Mouse (Mus musculus): ENCODE data around the gene Tymp. TPM values are rescaled to one million over a fixed set of nuclear protein-coding genes. Genes with fewer than 3 reads are reported as not detected.

Gene Tymp
- polyA plus RNA-seq (2015; fragmentation: Nextera tagmentation; extraction: Ambion mirVana): 1.7 and 2.1 TPM in 2 replicates

DNA sequence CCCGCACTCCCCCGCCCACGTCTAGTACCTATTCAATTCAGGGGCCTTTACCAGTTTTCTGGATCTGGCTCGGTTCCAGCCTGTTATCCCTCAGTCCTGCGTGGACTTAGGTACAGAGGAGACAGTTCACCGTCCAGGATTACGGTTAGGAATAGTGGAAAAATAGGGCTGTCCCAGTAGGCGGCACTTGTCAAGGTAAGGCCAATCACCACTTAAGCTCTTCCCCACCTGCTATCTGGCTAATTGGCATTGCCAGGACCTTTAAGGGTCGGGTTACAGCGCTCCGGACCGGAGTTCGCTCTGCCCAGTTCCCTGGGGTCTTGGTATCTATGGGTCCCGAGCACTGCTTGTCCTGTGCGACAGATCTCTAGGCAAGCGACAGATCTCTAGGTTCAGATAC lies at the start of gene Tymp:
TSS of gene Tymp (minus strand) at position 83 of the 400 bp plus-strand sequence.
- TF ChIP-seq CTCF (IDR thresholded peaks at IDR 0.05; ENCODE audit: low read depth): no peak
- H3K36me3 ChIP-seq (ENCODE audit: insufficient read depth, low read length): peaks cover 3% of the 10 kb centered on the region
- no peaks in the 10 kb centered on the region for H3K9me3 ChIP-seq (replicated peaks; ENCODE audit: low read length)
- peak within 1 kb of the TSS; percentile 25; the same call in 1 of the 2 replicates for H3K4me2 ChIP-seq (ENCODE audit: low read length)
- ATAC-seq (replicated peaks; ENCODE audit: low FRiP score, low read depth) (no peak), DNase-seq (ENCODE audit: low spot score) (no peak)
- 23% methylated on average over 16 of the region's 16 CpGs for WGBS
- H3K9ac ChIP-seq (ENCODE audit: low read depth, low read length): no peak within 1 kb of the TSS
- peaks cover 33% of the 10 kb centered on the region for H3K4me1 ChIP-seq (replicated peaks; ENCODE audit: insufficient read depth, low read length)
- H3K4me3 ChIP-seq (replicated peaks; ENCODE audit: low read depth, low read length): no peak within 1 kb of the TSS
- H3K27me3 ChIP-seq (ENCODE audit: insufficient read depth, low read length): peaks cover 36% of the 10 kb centered on the region
- H3K27ac ChIP-seq: no peak within 1 kb of the TSS

DNA sequence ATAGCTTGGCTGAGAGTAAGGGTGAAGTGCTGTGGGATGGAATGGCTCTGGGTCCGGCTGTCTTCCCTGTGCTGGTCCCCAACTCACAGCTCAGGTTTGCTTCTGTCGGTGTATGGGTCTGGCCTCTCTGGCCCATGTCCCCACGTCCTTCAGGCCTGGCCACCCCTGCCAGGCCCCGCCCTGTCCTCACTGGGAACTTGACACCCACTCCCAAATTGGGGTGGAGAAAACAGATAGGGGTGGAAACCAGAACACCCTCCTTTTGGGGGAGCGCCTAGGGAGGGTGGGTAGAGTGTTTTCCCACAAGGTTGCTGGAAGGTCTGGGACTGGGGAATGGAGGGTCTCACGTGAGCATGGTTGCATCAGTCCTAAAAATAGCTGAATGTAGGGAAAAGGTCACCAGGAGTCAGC lies 48.9 kb upstream of the Tymp start, which contains the start of gene Cpt1b:
TSS of gene Cpt1b (minus strand) at position 153 of the 411 bp plus-strand sequence.
- no peak for TF ChIP-seq CTCF (IDR thresholded peaks at IDR 0.05; ENCODE audit: low read depth)
- H3K27ac ChIP-seq: peak within 1 kb of the TSS; percentile 62; the same call in 1 of the 2 replicates
- H3K4me1 ChIP-seq (replicated peaks; ENCODE audit: insufficient read depth, low read length): peaks cover 18% of the 10 kb centered on the region; the same call in 1 of the 2 replicates
- H3K27me3 ChIP-seq (ENCODE audit: insufficient read depth, low read length): no peaks in the 10 kb centered on the region
- H3K9ac ChIP-seq (ENCODE audit: low read depth, low read length): 0 out of 2 replicates have a peak within 1 kb of the TSS, but pooled peaks have one; percentile 32
- H3K9me3 ChIP-seq (replicated peaks; ENCODE audit: low read length): no peaks in the 10 kb centered on the region
- H3K36me3 ChIP-seq (ENCODE audit: insufficient read depth, low read length): peaks cover 9% of the 10 kb centered on the region; the same call in 1 of the 2 replicates
- H3K4me3 ChIP-seq (replicated peaks; ENCODE audit: low read depth, low read length): no peak within 1 kb of the TSS
- peak; percentile 27 for DNase-seq (ENCODE audit: low spot score)
- WGBS: 30% methylated on average over 6 of the region's 6 CpGs
- H3K4me2 ChIP-seq (ENCODE audit: low read length): peak within 1 kb of the TSS; percentile 34; the same call in 1 of the 2 replicates
- 0 out of 2 replicates have a peak, but pooled peaks have one; percentile 18 for ATAC-seq (replicated peaks; ENCODE audit: low FRiP score, low read depth)

GRCm38 (mm10) chr15:89424621-89425020 lies 47.8 kb upstream of the Tymp start:
- Histone ChIP-seq H3K9ac (ENCODE audit: low read depth, low read length) (no peak overlapping the region), H3K36me3 (ENCODE audit: insufficient read depth, low read length) (peaks cover 9% of the 10 kb centered on the region; the same call in 1 of the 2 replicates), H3K4me1 (replicated peaks; ENCODE audit: insufficient read depth, low read length) (peaks cover 15% of the 10 kb centered on the region; the same call in 1 of the 2 replicates), H3K4me3 (replicated peaks; ENCODE audit: low read depth, low read length) (no peak overlapping the region), H3K4me2 (ENCODE audit: low read length) (0 out of 2 replicates have a peak overlapping the region, but pooled peaks have one; percentile 34), H3K9me3 (replicated peaks; ENCODE audit: low read length) (no peaks in the 10 kb centered on the region), H3K27ac (no peak overlapping the region), H3K27me3 (ENCODE audit: insufficient read depth, low read length) (no peaks in the 10 kb centered on the region)
- WGBS: 85% methylated on average over 8 of the region's 8 CpGs
- DNase-seq (ENCODE audit: low spot score): no peak
- TF ChIP-seq CTCF (IDR thresholded peaks at IDR 0.05; ENCODE audit: low read depth): no peak
- ATAC-seq (replicated peaks; ENCODE audit: low FRiP score, low read depth): no peak

- Histone ChIP-seq H3K9ac (ENCODE audit: low read depth, low read length) (no peak overlapping the region), H3K36me3 (ENCODE audit: insufficient read depth, low read length) (peaks cover 12% of the 10 kb centered on the region; the same call in 1 of the 2 replicates), H3K4me3 (replicated peaks; ENCODE audit: low read depth, low read length) (no peak overlapping the region), H3K27me3 (ENCODE audit: insufficient read depth, low read length) (no peaks in the 10 kb centered on the region), H3K27ac (no peak overlapping the region), H3K4me2 (ENCODE audit: low read length) (no peak overlapping the region), H3K9me3 (replicated peaks; ENCODE audit: low read length) (no peaks in the 10 kb centered on the region), H3K4me1 (replicated peaks; ENCODE audit: insufficient read depth, low read length) (peaks cover 7% of the 10 kb centered on the region; the same call in 1 of the 2 replicates)
- TF ChIP-seq CTCF (IDR thresholded peaks at IDR 0.05; ENCODE audit: low read depth): no peak
- DNase-seq (ENCODE audit: low spot score) (no peak), ATAC-seq (replicated peaks; ENCODE audit: low FRiP score, low read depth) (no peak)
- WGBS: 85% methylated on average over 9 of the region's 9 CpGs
Observed at GRCm38 (mm10) chr15:89421938-89422337, 45.1 kb upstream of the Tymp start.

GRCm38 (mm10) chr15:89415282-89415681 lies 38.4 kb upstream of the Tymp start:
- no peaks in the 10 kb centered on the region for H3K4me1 ChIP-seq (replicated peaks; ENCODE audit: insufficient read depth, low read length)
- no peaks in the 10 kb centered on the region for H3K9me3 ChIP-seq (replicated peaks; ENCODE audit: low read length)
- no peak for TF ChIP-seq CTCF (IDR thresholded peaks at IDR 0.05; ENCODE audit: low read depth)
- no peak overlapping the region for H3K4me3 ChIP-seq (replicated peaks; ENCODE audit: low read depth, low read length)
- H3K27me3 ChIP-seq (ENCODE audit: insufficient read depth, low read length): no peaks in the 10 kb centered on the region
- 85% methylated on average over 8 of the region's 8 CpGs for WGBS
- DNase-seq (ENCODE audit: low spot score) (no peak), ATAC-seq (replicated peaks; ENCODE audit: low FRiP score, low read depth) (no peak)
- no peak overlapping the region for H3K27ac ChIP-seq
- H3K36me3 ChIP-seq (ENCODE audit: insufficient read depth, low read length): 0 out of 2 replicates have a peak, but pooled peaks cover 3% of the 10 kb centered on the region
- no peak overlapping the region for H3K4me2 ChIP-seq (ENCODE audit: low read length)
- H3K9ac ChIP-seq (ENCODE audit: low read depth, low read length): no peak overlapping the region

GRCm38 (mm10) chr15:89410118-89410517 lies 33.3 kb upstream of the Tymp start, which contains the start of gene Syce3:
Gene Syce3, minus strand, starts transcription at chr15:89410503.
- no peaks in the 10 kb centered on the region for H3K27me3 ChIP-seq (ENCODE audit: insufficient read depth, low read length)

More at GRCm38 (mm10) chr15:89410118-89410517, 33.3 kb upstream of the Tymp start, which contains the start of gene Syce3:
- H3K27ac ChIP-seq: no peak within 1 kb of the TSS
- no peaks in the 10 kb centered on the region for H3K9me3 ChIP-seq (replicated peaks; ENCODE audit: low read length)
- no peak for TF ChIP-seq CTCF (IDR thresholded peaks at IDR 0.05; ENCODE audit: low read depth)
- DNase-seq (ENCODE audit: low spot score): no peak
- H3K36me3 ChIP-seq (ENCODE audit: insufficient read depth, low read length): no peaks in the 10 kb centered on the region
- H3K4me1 ChIP-seq (replicated peaks; ENCODE audit: insufficient read depth, low read length): no peaks in the 10 kb centered on the region
- 0 out of 2 replicates have a peak, but pooled peaks have one; percentile 21 for ATAC-seq (replicated peaks; ENCODE audit: low FRiP score, low read depth)
- 88% methylated on average over 23 of the region's 24 CpGs for WGBS
- no peak within 1 kb of the TSS for H3K4me2 ChIP-seq (ENCODE audit: low read length)
- no peak within 1 kb of the TSS for H3K4me3 ChIP-seq (replicated peaks; ENCODE audit: low read depth, low read length)
- H3K9ac ChIP-seq (ENCODE audit: low read depth, low read length): no peak within 1 kb of the TSS
